Mouse (Mus musculus): ENCODE measurements at regions not wholly inside any gene's neighbourhood (a gene's known extent, or its start where the extent isn't known, plus 50 kb on each side); places are given as distances from the start of the nearest gene placed in this dataset.

DNA sequence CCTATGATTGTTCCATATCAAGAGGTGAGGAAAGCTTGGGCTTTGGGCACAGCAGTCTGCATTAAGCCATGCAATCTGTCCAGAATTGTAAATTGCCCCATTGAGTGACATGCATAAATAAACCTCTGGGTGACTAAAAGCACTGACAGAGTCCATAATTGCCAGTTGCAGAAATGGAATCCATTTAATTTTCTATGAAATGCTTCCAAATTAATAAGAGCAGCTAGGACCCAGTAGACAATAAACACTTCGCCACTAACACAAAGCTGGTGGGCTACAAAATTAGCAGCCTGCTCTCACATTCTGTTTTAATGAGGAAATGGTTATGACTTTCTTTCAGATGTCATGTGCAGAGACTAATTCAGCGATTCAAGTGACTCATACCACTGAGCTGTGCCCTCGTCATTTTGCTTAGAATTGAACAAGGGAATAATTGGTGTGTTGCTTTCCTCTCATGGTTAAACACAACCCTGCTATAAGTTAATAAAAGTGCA, 407.6 kb upstream of the Ddi1 start:
- Histone ChIP-seq H3K27ac (ENCODE audit: insufficient read depth, low read length) (no peak overlapping the region), H3K27me3 (ENCODE audit: control insufficient read depth, insufficient read depth, low read length, poor library complexity, severe bottlenecking) (no peaks in the 10 kb centered on the region), H3K4me3 (ENCODE audit: low read depth, low read length) (no peak overlapping the region), H3K9ac (ENCODE audit: low read depth, poor library complexity, severe bottlenecking) (no peak overlapping the region), H3K36me3 (ENCODE audit: control insufficient read depth, insufficient read depth, low read length, poor library complexity, severe bottlenecking) (no peaks in the 10 kb centered on the region), H3K9me3 (replicated peaks; ENCODE audit: control insufficient read depth, insufficient read depth, low read length, poor library complexity, severe bottlenecking) (no peaks in the 10 kb centered on the region; the same call in 1 of the 2 replicates), H3K4me1 (ENCODE audit: control insufficient read depth, insufficient read depth, low read length) (no peaks in the 10 kb centered on the region)
- TF ChIP-seq EP300 (IDR thresholded peaks at IDR 0.05; ENCODE audit: insufficient read depth, low read depth, low read length) = no peak
- no peak for TF ChIP-seq CTCF (IDR thresholded peaks at IDR 0.05; ENCODE audit: low read depth, low read length)
- no peak for TF ChIP-seq POLR2A (IDR thresholded peaks at IDR 0.05; ENCODE audit: insufficient read depth, low read length)

DNA sequence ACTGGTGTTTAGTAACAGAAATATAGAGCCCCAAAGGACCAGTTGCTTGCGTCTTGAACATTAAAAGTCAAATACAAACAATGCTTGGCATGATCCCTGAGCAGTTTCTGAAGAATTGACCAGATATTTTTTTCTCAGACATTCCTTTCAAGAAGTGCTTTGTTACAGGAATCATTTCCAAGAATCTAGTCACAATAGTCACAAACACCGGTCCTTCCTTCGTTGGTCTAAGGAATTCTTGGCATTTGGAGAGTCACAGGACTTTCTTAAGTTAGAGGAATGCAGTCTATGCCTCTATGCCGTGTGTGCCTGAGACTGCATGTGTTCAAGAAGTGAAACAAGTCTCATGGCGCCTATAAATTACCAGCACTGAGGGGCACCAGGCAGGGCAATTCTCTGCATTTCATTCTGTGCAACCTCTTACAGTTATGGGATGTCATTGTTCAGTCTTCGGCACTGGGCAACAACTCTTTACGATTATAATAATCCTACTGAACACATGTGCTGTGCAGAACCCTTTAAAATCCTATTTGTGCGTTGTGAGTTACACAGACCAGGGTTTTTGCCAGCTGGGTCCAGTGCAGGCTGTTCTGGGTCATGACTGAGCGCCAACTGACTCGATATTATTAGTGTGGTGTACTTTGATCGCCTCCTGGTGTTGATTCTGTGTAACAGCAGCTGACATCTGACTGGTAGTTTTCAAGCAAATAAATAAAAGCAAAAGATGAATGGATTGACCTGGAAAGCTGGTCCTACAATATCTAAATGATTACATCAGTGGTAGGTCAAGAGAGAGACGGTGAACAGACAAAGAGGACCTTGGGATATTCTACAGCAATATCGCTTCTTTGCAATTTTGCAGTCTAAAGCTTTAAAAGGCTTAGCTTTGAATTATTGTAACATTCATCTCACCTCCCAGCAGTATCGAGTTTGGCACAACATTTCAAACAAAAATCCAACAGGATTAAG, 398.6 kb upstream of the Ddi1 start:
- no peak overlapping the region for H3K27ac ChIP-seq (ENCODE audit: insufficient read depth, low read length)
- H3K27me3 ChIP-seq (ENCODE audit: control insufficient read depth, insufficient read depth, low read length, poor library complexity, severe bottlenecking) = no peaks in the 10 kb centered on the region; the same call in 1 of the 2 replicates

DNA sequence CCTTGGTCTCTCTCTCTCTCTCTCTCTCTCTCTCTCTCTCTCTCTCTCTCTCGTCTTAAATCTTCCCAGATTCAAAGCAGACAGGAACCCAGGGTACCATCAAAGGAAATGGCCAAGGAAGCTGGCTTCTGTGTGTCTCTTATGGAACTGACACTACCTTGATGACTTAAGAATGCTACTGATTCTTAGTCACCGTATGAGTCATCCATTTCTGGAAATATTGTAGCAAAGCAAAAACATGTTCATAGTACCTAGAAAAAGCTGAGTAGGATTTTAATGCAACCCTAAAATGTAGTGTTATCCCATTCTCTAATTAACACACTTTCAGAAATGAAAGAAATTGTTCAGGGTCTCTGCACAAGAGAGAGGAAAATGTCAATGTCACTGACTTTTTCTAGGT, 396.0 kb upstream of the Ddi1 start:
- no peaks in the 10 kb centered on the region for H3K36me3 ChIP-seq (ENCODE audit: control insufficient read depth, insufficient read depth, low read length, poor library complexity, severe bottlenecking)
- no peak overlapping the region for H3K9ac ChIP-seq (ENCODE audit: low read depth, poor library complexity, severe bottlenecking)
- 0 out of 2 replicates have a peak, but pooled peaks cover 2% of the 10 kb centered on the region for H3K9me3 ChIP-seq (replicated peaks; ENCODE audit: control insufficient read depth, insufficient read depth, low read length, poor library complexity, severe bottlenecking)
- no peak overlapping the region for H3K27ac ChIP-seq (ENCODE audit: insufficient read depth, low read length)
- no peaks in the 10 kb centered on the region; the same call in 1 of the 2 replicates for H3K27me3 ChIP-seq (ENCODE audit: control insufficient read depth, insufficient read depth, low read length, poor library complexity, severe bottlenecking)
- H3K4me3 ChIP-seq (ENCODE audit: low read depth, low read length) = no peak overlapping the region
- no peaks in the 10 kb centered on the region for H3K4me1 ChIP-seq (ENCODE audit: control insufficient read depth, insufficient read depth, low read length)
- TF ChIP-seq EP300 (IDR thresholded peaks at IDR 0.05; ENCODE audit: insufficient read depth, low read depth, low read length) (no peak), POLR2A (IDR thresholded peaks at IDR 0.05; ENCODE audit: insufficient read depth, low read length) (no peak), CTCF (IDR thresholded peaks at IDR 0.05; ENCODE audit: low read depth, low read length) (no peak)

More for the DNA sequence above, 398.6 kb upstream of the Ddi1 start:
- H3K4me1 ChIP-seq (ENCODE audit: control insufficient read depth, insufficient read depth, low read length) = no peaks in the 10 kb centered on the region
- no peak overlapping the region for H3K9ac ChIP-seq (ENCODE audit: low read depth, poor library complexity, severe bottlenecking)
- TF ChIP-seq POLR2A (IDR thresholded peaks at IDR 0.05; ENCODE audit: insufficient read depth, low read length) = no peak
- peak; percentile 43 for TF ChIP-seq CTCF (IDR thresholded peaks at IDR 0.05; ENCODE audit: low read depth, low read length)
- TF ChIP-seq EP300 (IDR thresholded peaks at IDR 0.05; ENCODE audit: insufficient read depth, low read depth, low read length) = no peak
- no peaks in the 10 kb centered on the region for H3K36me3 ChIP-seq (ENCODE audit: control insufficient read depth, insufficient read depth, low read length, poor library complexity, severe bottlenecking)
- 0 out of 2 replicates have a peak, but pooled peaks cover 2% of the 10 kb centered on the region for H3K9me3 ChIP-seq (replicated peaks; ENCODE audit: control insufficient read depth, insufficient read depth, low read length, poor library complexity, severe bottlenecking)
- no peak overlapping the region for H3K4me3 ChIP-seq (ENCODE audit: low read depth, low read length)

DNA sequence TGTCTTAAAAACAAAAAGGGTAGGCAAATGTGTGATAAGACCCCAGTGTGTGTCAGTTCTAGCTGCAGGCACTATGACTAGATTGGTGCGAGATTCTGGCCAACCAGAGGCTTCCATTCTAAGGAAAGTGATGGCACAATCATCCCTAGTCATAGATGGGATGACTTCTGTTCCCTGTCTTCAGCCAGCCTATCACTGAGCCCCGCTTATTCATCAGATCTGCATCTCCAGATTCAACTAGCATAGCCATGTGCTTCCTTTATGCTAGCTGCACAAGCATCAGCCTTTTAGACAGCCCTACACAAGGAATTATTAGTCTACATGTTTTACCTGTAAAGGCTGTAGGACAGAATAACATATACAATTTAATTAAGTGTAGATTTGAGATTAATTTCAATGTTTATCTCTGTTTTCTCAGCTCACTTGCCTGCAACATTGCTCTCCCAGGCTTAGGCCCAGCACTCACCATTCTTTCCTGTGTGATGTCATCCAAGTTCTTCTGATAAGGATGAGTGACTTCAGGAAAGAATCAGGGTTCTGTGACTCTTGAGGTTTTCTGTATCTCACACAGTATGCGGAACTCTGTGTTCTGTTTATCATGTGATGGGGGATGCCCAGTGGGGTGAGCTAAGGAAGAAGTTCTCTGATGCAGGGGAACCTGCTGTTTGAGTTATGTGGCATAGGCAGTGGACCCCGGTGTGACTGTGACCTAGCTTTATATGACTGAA, 382.8 kb upstream of the Ddi1 start:
- Histone ChIP-seq H3K36me3 (ENCODE audit: control insufficient read depth, insufficient read depth, low read length, poor library complexity, severe bottlenecking) (no peaks in the 10 kb centered on the region), H3K9me3 (replicated peaks; ENCODE audit: control insufficient read depth, insufficient read depth, low read length, poor library complexity, severe bottlenecking) (no peaks in the 10 kb centered on the region), H3K27ac (ENCODE audit: insufficient read depth, low read length) (no peak overlapping the region), H3K4me3 (ENCODE audit: low read depth, low read length) (no peak overlapping the region), H3K27me3 (ENCODE audit: control insufficient read depth, insufficient read depth, low read length, poor library complexity, severe bottlenecking) (no peaks in the 10 kb centered on the region), H3K4me1 (ENCODE audit: control insufficient read depth, insufficient read depth, low read length) (no peaks in the 10 kb centered on the region), H3K9ac (ENCODE audit: low read depth, poor library complexity, severe bottlenecking) (no peak overlapping the region)
- TF ChIP-seq CTCF (IDR thresholded peaks at IDR 0.05; ENCODE audit: low read depth, low read length) (no peak), POLR2A (IDR thresholded peaks at IDR 0.05; ENCODE audit: insufficient read depth, low read length) (no peak), EP300 (IDR thresholded peaks at IDR 0.05; ENCODE audit: insufficient read depth, low read depth, low read length) (no peak)

DNA sequence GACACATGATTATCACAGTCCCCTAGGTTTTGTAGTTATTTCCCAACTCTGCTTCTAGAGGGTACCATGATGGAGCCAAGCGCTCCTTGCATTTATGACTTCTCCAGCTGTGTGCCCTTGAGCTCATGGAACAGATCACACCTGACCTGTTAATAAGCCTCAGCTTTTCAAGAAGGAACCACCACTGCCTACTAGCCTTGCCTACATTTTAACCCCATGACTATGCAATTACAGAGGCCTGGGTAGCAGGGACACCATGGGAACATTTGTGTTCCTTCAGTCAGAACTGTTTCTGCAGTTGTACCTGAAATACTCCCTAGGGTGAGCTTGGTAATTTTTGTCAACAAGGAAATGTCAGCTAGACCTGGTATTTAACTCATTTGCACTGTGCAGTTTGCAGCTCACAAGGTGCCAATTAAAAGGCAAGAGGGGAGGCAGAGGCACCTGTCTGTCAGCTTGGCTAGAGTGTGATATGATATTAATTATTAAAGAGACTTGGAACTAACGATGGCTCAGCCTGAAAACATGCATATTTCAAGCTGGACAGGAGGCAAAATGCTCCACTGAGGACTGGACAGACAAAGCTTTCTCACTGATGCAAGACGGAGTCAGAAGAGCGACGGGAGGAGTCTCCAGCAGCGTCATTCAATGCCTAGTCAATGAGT, 382.1 kb upstream of the Ddi1 start:
- no peak overlapping the region for H3K27ac ChIP-seq (ENCODE audit: insufficient read depth, low read length)
- H3K4me1 ChIP-seq (ENCODE audit: control insufficient read depth, insufficient read depth, low read length) = no peaks in the 10 kb centered on the region
- H3K9ac ChIP-seq (ENCODE audit: low read depth, poor library complexity, severe bottlenecking) = no peak overlapping the region
- no peaks in the 10 kb centered on the region for H3K36me3 ChIP-seq (ENCODE audit: control insufficient read depth, insufficient read depth, low read length, poor library complexity, severe bottlenecking)
- H3K27me3 ChIP-seq (ENCODE audit: control insufficient read depth, insufficient read depth, low read length, poor library complexity, severe bottlenecking) = no peaks in the 10 kb centered on the region
- no peaks in the 10 kb centered on the region for H3K9me3 ChIP-seq (replicated peaks; ENCODE audit: control insufficient read depth, insufficient read depth, low read length, poor library complexity, severe bottlenecking)
- TF ChIP-seq POLR2A (IDR thresholded peaks at IDR 0.05; ENCODE audit: insufficient read depth, low read length) (no peak), CTCF (IDR thresholded peaks at IDR 0.05; ENCODE audit: low read depth, low read length) (no peak), EP300 (IDR thresholded peaks at IDR 0.05; ENCODE audit: insufficient read depth, low read depth, low read length) (no peak)
- H3K4me3 ChIP-seq (ENCODE audit: low read depth, low read length) = no peak overlapping the region

Data from ES-Bruce4 (cell line).